Mouse (Mus musculus): ENCODE measurements at regions not wholly inside any gene's neighbourhood (a gene's known extent, or its start where the extent isn't known, plus 50 kb on each side); places are given as distances from the start of the nearest gene placed in this dataset.

GRCm38 (mm10) chr4:9144226-9145215, 905.7 kb upstream of the Car8 start:
- peaks cover 8% of the 10 kb centered on the region for H3K4me1 ChIP-seq
- peaks cover 8% of the 10 kb centered on the region; the same call in 1 of the 2 replicates for H3K27me3 ChIP-seq (replicated peaks)
- H3K27ac ChIP-seq: no peak overlapping the region
- H3K36me3 ChIP-seq: no peaks in the 10 kb centered on the region
- no peak for ATAC-seq
- H3K9me3 ChIP-seq (replicated peaks): no peaks in the 10 kb centered on the region
- no peak overlapping the region for H3K4me3 ChIP-seq
- 64% methylated on average over 9 of the region's 9 CpGs for WGBS (ENCODE audit: insufficient replicate concordance)
- no peak overlapping the region for H3K9ac ChIP-seq
- H3K4me2 ChIP-seq: no peak overlapping the region

- Histone ChIP-seq H3K36me3 (no peaks in the 10 kb centered on the region), H3K9ac (no peak overlapping the region), H3K27me3 (replicated peaks) (peaks cover 7% of the 10 kb centered on the region; the same call in 1 of the 2 replicates), H3K4me1 (peaks cover 8% of the 10 kb centered on the region), H3K4me2 (no peak overlapping the region), H3K27ac (no peak overlapping the region), H3K4me3 (no peak overlapping the region), H3K9me3 (replicated peaks) (no peaks in the 10 kb centered on the region)
- no peak for ATAC-seq
- WGBS (ENCODE audit: insufficient replicate concordance): 78% methylated on average over 3 of the region's 3 CpGs
Observed at GRCm38 (mm10) chr4:9143087-9143486, 904.2 kb upstream of the Car8 start.

- WGBS (ENCODE audit: insufficient replicate concordance): 79% methylated on average over 16 of the region's 16 CpGs
- no peak overlapping the region for H3K4me3 ChIP-seq
- H3K27me3 ChIP-seq (replicated peaks): no peaks in the 10 kb centered on the region
- no peak for ATAC-seq
- H3K4me1 ChIP-seq: peaks cover 8% of the 10 kb centered on the region
- no peaks in the 10 kb centered on the region for H3K36me3 ChIP-seq
- no peak overlapping the region for H3K27ac ChIP-seq
- H3K9ac ChIP-seq: no peak overlapping the region
- H3K9me3 ChIP-seq (replicated peaks): no peaks in the 10 kb centered on the region
- no peak overlapping the region for H3K4me2 ChIP-seq
Observed at GRCm38 (mm10) chr4:9141946-9142683, 903.3 kb upstream of the Car8 start.

- Histone ChIP-seq H3K27me3 (replicated peaks) (no peaks in the 10 kb centered on the region), H3K9me3 (replicated peaks) (no peaks in the 10 kb centered on the region), H3K9ac (no peak overlapping the region), H3K36me3 (no peaks in the 10 kb centered on the region), H3K4me1 (peaks cover 16% of the 10 kb centered on the region), H3K4me3 (no peak overlapping the region), H3K4me2 (no peak overlapping the region), H3K27ac (no peak overlapping the region)
- WGBS (ENCODE audit: insufficient replicate concordance): 71% methylated on average over 3 of the region's 3 CpGs
- ATAC-seq: no peak
Observed at GRCm38 (mm10) chr4:9140691-9141090, 901.9 kb upstream of the Car8 start.

GRCm38 (mm10) chr4:9136657-9137056, 897.8 kb upstream of the Car8 start:
- no peak for ATAC-seq
- no peak overlapping the region for H3K27ac ChIP-seq

GRCm38 (mm10) chr4:9136188-9136569, 897.3 kb upstream of the Car8 start:
- H3K4me2 ChIP-seq: peak overlapping the region; percentile 66
- peaks cover 8% of the 10 kb centered on the region for H3K4me1 ChIP-seq
- H3K27me3 ChIP-seq (replicated peaks): no peaks in the 10 kb centered on the region
- H3K4me3 ChIP-seq: peak overlapping the region; percentile 31
- ATAC-seq: peak; percentile 40; the same call in 1 of the 2 replicates
- H3K36me3 ChIP-seq: no peaks in the 10 kb centered on the region
- no peaks in the 10 kb centered on the region for H3K9me3 ChIP-seq (replicated peaks)
- no peak overlapping the region for H3K27ac ChIP-seq
- WGBS (ENCODE audit: insufficient replicate concordance): 22% methylated on average over 10 of the region's 10 CpGs
- peak overlapping the region; percentile 41; the same call in 1 of the 2 replicates for H3K9ac ChIP-seq

More at GRCm38 (mm10) chr4:9136657-9137056, 897.8 kb upstream of the Car8 start:
- Histone ChIP-seq H3K9ac (no peak overlapping the region), H3K9me3 (replicated peaks) (no peaks in the 10 kb centered on the region), H3K27me3 (replicated peaks) (no peaks in the 10 kb centered on the region), H3K4me3 (no peak overlapping the region; the same call in 1 of the 2 replicates), H3K4me1 (peaks cover 8% of the 10 kb centered on the region), H3K4me2 (peak overlapping the region; percentile 66), H3K36me3 (no peaks in the 10 kb centered on the region)
- WGBS (ENCODE audit: insufficient replicate concordance): 49% methylated on average over 13 of the region's 13 CpGs

- Histone ChIP-seq H3K27me3 (replicated peaks) (no peaks in the 10 kb centered on the region), H3K27ac (no peak overlapping the region), H3K4me1 (peaks cover 8% of the 10 kb centered on the region), H3K36me3 (no peaks in the 10 kb centered on the region), H3K4me3 (peak overlapping the region; percentile 31), H3K9me3 (replicated peaks) (no peaks in the 10 kb centered on the region), H3K4me2 (peak overlapping the region; percentile 66), H3K9ac (no peak overlapping the region; the same call in 1 of the 2 replicates)
- 0 out of 2 replicates have a peak, but pooled peaks have one; percentile 55 for ATAC-seq
- WGBS (ENCODE audit: insufficient replicate concordance): 12% methylated on average over 21 of the region's 21 CpGs
Observed at GRCm38 (mm10) chr4:9135481-9136187, 896.8 kb upstream of the Car8 start.

- Histone ChIP-seq H3K9me3 (replicated peaks) (no peaks in the 10 kb centered on the region), H3K4me1 (peaks cover 8% of the 10 kb centered on the region), H3K36me3 (no peaks in the 10 kb centered on the region), H3K4me2 (no peak overlapping the region), H3K27me3 (replicated peaks) (no peaks in the 10 kb centered on the region), H3K9ac (no peak overlapping the region), H3K27ac (no peak overlapping the region), H3K4me3 (no peak overlapping the region)
- ATAC-seq: no peak
- 75% methylated on average over 2 of the region's 2 CpGs for whole genome bisulfite sequencing (ENCODE audit: insufficient replicate concordance)
Observed at GRCm38 (mm10) chr4:9133695-9134094, 894.9 kb upstream of the Car8 start.

GRCm38 (mm10) chr4:9132982-9133625, 894.3 kb upstream of the Car8 start:
- Histone ChIP-seq H3K9me3 (replicated peaks) (no peaks in the 10 kb centered on the region), H3K4me3 (no peak overlapping the region), H3K36me3 (no peaks in the 10 kb centered on the region), H3K27me3 (replicated peaks) (no peaks in the 10 kb centered on the region), H3K4me2 (no peak overlapping the region), H3K9ac (no peak overlapping the region), H3K27ac (no peak overlapping the region), H3K4me1 (peaks cover 8% of the 10 kb centered on the region)
- WGBS (ENCODE audit: insufficient replicate concordance): 68% methylated on average over 12 of the region's 12 CpGs
- ATAC-seq: no peak

- Histone ChIP-seq H3K36me3 (no peaks in the 10 kb centered on the region), H3K27me3 (replicated peaks) (no peaks in the 10 kb centered on the region), H3K4me3 (no peak overlapping the region), H3K27ac (no peak overlapping the region), H3K4me2 (no peak overlapping the region), H3K4me1 (peaks cover 8% of the 10 kb centered on the region), H3K9me3 (replicated peaks) (no peaks in the 10 kb centered on the region), H3K9ac (no peak overlapping the region)
- 76% methylated on average over 6 of the region's 6 CpGs for WGBS (ENCODE audit: insufficient replicate concordance)
- ATAC-seq: no peak
Observed at GRCm38 (mm10) chr4:9132356-9132755, 893.5 kb upstream of the Car8 start.

- Histone ChIP-seq H3K36me3 (no peaks in the 10 kb centered on the region), H3K4me3 (no peak overlapping the region), H3K4me2 (no peak overlapping the region), H3K9me3 (replicated peaks) (no peaks in the 10 kb centered on the region), H3K27ac (no peak overlapping the region), H3K27me3 (replicated peaks) (no peaks in the 10 kb centered on the region), H3K9ac (no peak overlapping the region), H3K4me1 (peaks cover 7% of the 10 kb centered on the region)
- no peak for ATAC-seq
- 37% methylated on average over 9 of the region's 9 CpGs for WGBS (ENCODE audit: insufficient replicate concordance)
Observed at GRCm38 (mm10) chr4:9131610-9132009, 892.8 kb upstream of the Car8 start.
